Mouse (Mus musculus) CD4-positive, CD25-positive, alpha-beta regulatory T cell, adult 2 months (primary cell): ENCODE measurements around the gene Zan.

Experiments
- DNase-seq: peaks from one replicate; pipeline ENCODE4 v3.0.0-alpha.2; 2012; ENCODE audit warnings: low read depth, low spot score

The Zan gene

GRCm38 (mm10) chr5:137419105-137419504 is 57.8 kb downstream of the Zan start:
- no peak for DNase-seq

- no peak for DNase-seq
Observed at GRCm38 (mm10) chr5:137414253-137414652, 62.6 kb downstream of the Zan start.

GRCm38 (mm10) chr5:137411235-137411634 is 65.6 kb downstream of the Zan start:
- no peak for DNase-seq

- no peak for DNase-seq
Observed at GRCm38 (mm10) chr5:137410549-137410948, 66.3 kb downstream of the Zan start.

GRCm38 (mm10) chr5:137410066-137410465 is 66.8 kb downstream of the Zan start:
- DNase-seq: no peak

- DNase-seq: no peak
Observed at GRCm38 (mm10) chr5:137409451-137409850, 67.4 kb downstream of the Zan start.

GRCm38 (mm10) chr5:137404081-137404480 is 72.8 kb downstream of the Zan start:
- no peak for DNase-seq

GRCm38 (mm10) chr5:137394456-137394855 is 82.4 kb downstream of the Zan start:
- DNase-seq: no peak

GRCm38 (mm10) chr5:137391641-137392040 is 85.2 kb downstream of the Zan start:
- no peak for DNase-seq

GRCm38 (mm10) chr5:137386712-137387111 is 90.2 kb downstream of the Zan start:
- no peak for DNase-seq

GRCm38 (mm10) chr5:137383441-137383840 is 93.4 kb downstream of the Zan start:
- DNase-seq: no peak

GRCm38 (mm10) chr5:137381152-137381551 is 95.7 kb downstream of the Zan start:
- peak; percentile 76 for DNase-seq

- no peak for DNase-seq
Observed at GRCm38 (mm10) chr5:137377603-137378002, 99.3 kb downstream of the Zan start.

GRCm38 (mm10) chr5:137377176-137377575 is 99.7 kb downstream of the Zan start:
- DNase-seq: no peak

GRCm38 (mm10) chr5:137376722-137377121 is 100.1 kb downstream of the Zan start:
- DNase-seq: no peak

GRCm38 (mm10) chr5:137376198-137376597 is 100.7 kb downstream of the Zan start:
- no peak for DNase-seq

- DNase-seq: no peak
Observed at GRCm38 (mm10) chr5:137375627-137376026, 101.2 kb downstream of the Zan start.

- no peak for DNase-seq
Observed at GRCm38 (mm10) chr5:137374521-137375080, 102.3 kb downstream of the Zan start.

GRCm38 (mm10) chr5:137373371-137373950 is 103.4 kb downstream of the Zan start:
- DNase-seq: no peak

GRCm38 (mm10) chr5:137369665-137370064 is 107.2 kb downstream of the Zan start:
- DNase-seq: no peak

- peak; percentile 21 for DNase-seq
Observed at GRCm38 (mm10) chr5:137358382-137358781, 118.5 kb downstream of the Zan start.

- no peak for DNase-seq
Observed at GRCm38 (mm10) chr5:137354091-137354490, 122.8 kb downstream of the Zan start.
